Mouse (Mus musculus): Measurements from ENCODE around the gene Stard10. TPM values are rescaled to one million over a fixed set of nuclear protein-coding genes. Genes with fewer than 3 reads are reported as not detected.

Stard10 gene
- total RNA-seq, 1 experiment: 15.2 TPM

DNA sequence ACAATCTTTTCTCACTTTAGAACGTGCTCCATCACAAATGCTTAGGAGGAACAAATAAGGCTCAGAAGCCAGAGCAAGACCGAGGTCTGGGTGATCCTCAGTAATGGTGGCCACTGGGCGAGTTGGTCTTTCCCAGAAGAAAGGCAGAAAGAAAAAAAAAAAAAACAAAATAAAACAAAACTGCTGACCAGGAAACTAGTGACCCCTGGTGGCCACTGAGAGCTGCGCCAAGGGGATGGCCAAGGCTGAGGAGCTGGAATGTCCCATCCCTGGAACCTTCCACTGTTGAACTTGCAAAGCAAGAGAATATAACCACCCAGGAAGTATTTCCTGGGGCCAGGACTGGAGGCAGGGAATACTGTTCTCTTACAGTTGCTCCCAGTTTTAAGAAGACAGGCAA is 28.4 kb upstream of the Stard10 start:
- H3K4me1 ChIP-seq (ENCODE audit: control insufficient read depth in 2 of 2, insufficient read depth in 2 of 2, low read length in 2 of 2, poor library complexity in 1 of 2): no peaks in the 10 kb centered on the region
- DNase-seq (ENCODE audit: low read depth, low spot score): no peak
- H3K9ac ChIP-seq (ENCODE audit: insufficient read depth, low read depth, low read length, poor library complexity, severe bottlenecking): no peak overlapping the region
- peaks cover 2% of the 10 kb centered on the region for H3K36me3 ChIP-seq (ENCODE audit: control insufficient read depth, insufficient read depth, low read length, poor library complexity, severe bottlenecking)
- no peak overlapping the region for H3K27ac ChIP-seq (ENCODE audit: insufficient read depth, low read depth, low read length, poor library complexity, severe bottlenecking)
- TF ChIP-seq MAFK (IDR thresholded peaks at IDR 0.05; ENCODE audit: insufficient read depth, low read depth, low read length) (peak; percentile 67), ZNF384 (IDR thresholded peaks at IDR 0.05; ENCODE audit: low read depth, low read length) (peak; percentile 90), HCFC1 (IDR thresholded peaks at IDR 0.05; ENCODE audit: borderline replicate concordance, insufficient read depth, low read length) (no peak), CHD2 (IDR thresholded peaks at IDR 0.05; ENCODE audit: low read depth, low read length) (no peak), ZC3H11A (IDR thresholded peaks at IDR 0.05; ENCODE audit: borderline replicate concordance, low read depth, low read length) (peak; percentile 39; the same call in 1 of the 2 replicates)
- no peak overlapping the region for H3K4me3 ChIP-seq (ENCODE audit: insufficient read depth in 1 of 2, low read depth in 1 of 2, low read length in 2 of 2, poor library complexity in 1 of 2, severe bottlenecking in 1 of 2)
- in situ Hi-C loops (cut with MboI; ENCODE audit: low sequenced_read_pairs in 2 of 2, unreplicated experiment in 2 of 2): loop anchor here (10.0 to 25.0 kb wide), 2 partner anchors 224 to 226 kb away; no protein-coding TSS in a partner anchor
- no peaks in the 10 kb centered on the region for H3K9me3 ChIP-seq (ENCODE audit: control insufficient read depth, insufficient read depth, low read depth, low read length)

- no peak for DNase-seq (ENCODE audit: low read depth, low spot score)
- Histone ChIP-seq H3K4me3 (ENCODE audit: insufficient read depth in 1 of 2, low read depth in 1 of 2, low read length in 2 of 2, poor library complexity in 1 of 2, severe bottlenecking in 1 of 2) (no peak overlapping the region), H3K27ac (ENCODE audit: insufficient read depth, low read depth, low read length, poor library complexity, severe bottlenecking) (no peak overlapping the region), H3K4me1 (ENCODE audit: control insufficient read depth in 2 of 2, insufficient read depth in 2 of 2, low read length in 2 of 2, poor library complexity in 1 of 2) (0 out of 4 replicates have a peak, but pooled peaks cover 0 to 2% of the 10 kb centered on the region in 2 experiments), H3K9me3 (ENCODE audit: control insufficient read depth, insufficient read depth, low read depth, low read length) (no peaks in the 10 kb centered on the region), H3K36me3 (ENCODE audit: control insufficient read depth, insufficient read depth, low read length, poor library complexity, severe bottlenecking) (peaks cover 4% of the 10 kb centered on the region; the same call in 1 of the 2 replicates), H3K9ac (ENCODE audit: insufficient read depth, low read depth, low read length, poor library complexity, severe bottlenecking) (no peak overlapping the region)
- no peak for TF ChIP-seq HCFC1 (IDR thresholded peaks at IDR 0.05; ENCODE audit: borderline replicate concordance, insufficient read depth, low read length)
- TF ChIP-seq ZNF384 (IDR thresholded peaks at IDR 0.05; ENCODE audit: low read depth, low read length): no peak
- TF ChIP-seq CHD2 (IDR thresholded peaks at IDR 0.05; ENCODE audit: low read depth, low read length): no peak
- TF ChIP-seq MAFK (IDR thresholded peaks at IDR 0.05; ENCODE audit: insufficient read depth, low read depth, low read length): no peak
- TF ChIP-seq ZC3H11A (IDR thresholded peaks at IDR 0.05; ENCODE audit: borderline replicate concordance, low read depth, low read length): no peak
- in situ Hi-C loops (cut with MboI; ENCODE audit: low sequenced_read_pairs in 2 of 2, unreplicated experiment in 2 of 2): loop anchor here in 1 of 2 experiments (25.0 kb wide), 1 partner anchor 228 kb away; no protein-coding TSS in a partner anchor
Observed at GRCm38 (mm10) chr7:101290401-101290800, 26.5 kb upstream of the Stard10 start.

DNA sequence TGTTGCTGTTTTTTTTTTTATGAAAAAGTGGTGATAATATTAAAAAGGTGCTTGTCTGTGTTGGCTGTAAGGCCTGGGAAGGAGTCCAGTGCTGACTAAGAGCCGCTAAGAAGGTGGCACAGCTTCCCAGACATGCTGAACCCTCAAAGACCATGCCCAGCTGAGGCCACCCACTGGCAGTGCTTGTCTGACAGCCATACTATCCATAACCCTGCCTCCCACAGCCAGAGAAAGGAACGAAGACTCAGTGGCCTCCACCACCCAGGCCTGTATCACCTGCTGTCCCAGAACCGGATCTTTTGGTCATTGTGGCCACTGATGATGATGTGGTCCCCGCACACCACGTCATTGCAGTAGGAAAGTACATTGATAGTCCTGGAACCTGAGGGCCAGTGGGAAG is 25.7 kb upstream of the Stard10 start:
- no peak overlapping the region for H3K9ac ChIP-seq (ENCODE audit: insufficient read depth, low read depth, low read length, poor library complexity, severe bottlenecking)
- in situ Hi-C loops (cut with MboI; ENCODE audit: low sequenced_read_pairs in 2 of 2, unreplicated experiment in 2 of 2): loop anchor here in 1 of 2 experiments (25.0 kb wide), 1 partner anchor 229 kb away; no protein-coding TSS in a partner anchor
- TF ChIP-seq HCFC1 (IDR thresholded peaks at IDR 0.05; ENCODE audit: borderline replicate concordance, insufficient read depth, low read length) (no peak), ZNF384 (IDR thresholded peaks at IDR 0.05; ENCODE audit: low read depth, low read length) (no peak), MAFK (IDR thresholded peaks at IDR 0.05; ENCODE audit: insufficient read depth, low read depth, low read length) (no peak), CHD2 (IDR thresholded peaks at IDR 0.05; ENCODE audit: low read depth, low read length) (no peak), ZC3H11A (IDR thresholded peaks at IDR 0.05; ENCODE audit: borderline replicate concordance, low read depth, low read length) (no peak)
- H3K27ac ChIP-seq (ENCODE audit: insufficient read depth, low read depth, low read length, poor library complexity, severe bottlenecking): no peak overlapping the region
- DNase-seq (ENCODE audit: low read depth, low spot score): no peak
- peaks cover 4% of the 10 kb centered on the region; the same call in 1 of the 2 replicates for H3K36me3 ChIP-seq (ENCODE audit: control insufficient read depth, insufficient read depth, low read length, poor library complexity, severe bottlenecking)
- peaks cover 0 to 4% of the 10 kb centered on the region in 2 experiments; a peak in 1 of 4 replicates for H3K4me1 ChIP-seq (ENCODE audit: control insufficient read depth in 2 of 2, insufficient read depth in 2 of 2, low read length in 2 of 2, poor library complexity in 1 of 2)
- no peak overlapping the region for H3K4me3 ChIP-seq (ENCODE audit: insufficient read depth in 1 of 2, low read depth in 1 of 2, low read length in 2 of 2, poor library complexity in 1 of 2, severe bottlenecking in 1 of 2)
- no peaks in the 10 kb centered on the region for H3K9me3 ChIP-seq (ENCODE audit: control insufficient read depth, insufficient read depth, low read depth, low read length)

DNA sequence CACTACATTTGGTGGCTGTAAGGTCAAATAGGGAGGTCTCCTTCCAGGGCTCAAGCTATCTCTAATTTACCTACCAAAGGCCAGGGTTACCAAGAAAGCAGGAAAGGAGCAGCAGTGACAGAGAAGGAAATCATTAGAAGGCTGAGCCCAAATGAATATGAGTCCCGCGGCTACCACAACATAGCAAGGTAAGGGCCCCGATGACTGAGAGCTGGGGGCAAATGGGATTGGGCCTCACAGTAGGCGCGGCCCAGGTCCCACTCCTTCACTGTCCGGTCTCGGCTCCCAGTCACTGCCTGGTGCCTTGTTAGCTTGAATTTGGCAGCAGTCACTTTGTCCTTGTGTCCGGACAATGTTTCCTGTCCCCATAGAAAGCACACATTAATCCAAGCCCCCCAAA is 25.2 kb upstream of the Stard10 start:
- Histone ChIP-seq H3K4me1 (ENCODE audit: control insufficient read depth in 2 of 2, insufficient read depth in 2 of 2, low read length in 2 of 2, poor library complexity in 1 of 2) (peaks cover 0 to 4% of the 10 kb centered on the region in 2 experiments; a peak in 1 of 4 replicates), H3K4me3 (ENCODE audit: insufficient read depth in 1 of 2, low read depth in 1 of 2, low read length in 2 of 2, poor library complexity in 1 of 2, severe bottlenecking in 1 of 2) (no peak overlapping the region), H3K27ac (ENCODE audit: insufficient read depth, low read depth, low read length, poor library complexity, severe bottlenecking) (no peak overlapping the region), H3K9ac (ENCODE audit: insufficient read depth, low read depth, low read length, poor library complexity, severe bottlenecking) (no peak overlapping the region), H3K9me3 (ENCODE audit: control insufficient read depth, insufficient read depth, low read depth, low read length) (no peaks in the 10 kb centered on the region), H3K36me3 (ENCODE audit: control insufficient read depth, insufficient read depth, low read length, poor library complexity, severe bottlenecking) (peaks cover 4% of the 10 kb centered on the region; the same call in 1 of the 2 replicates)
- no peak for TF ChIP-seq HCFC1 (IDR thresholded peaks at IDR 0.05; ENCODE audit: borderline replicate concordance, insufficient read depth, low read length)
- no peak for TF ChIP-seq ZC3H11A (IDR thresholded peaks at IDR 0.05; ENCODE audit: borderline replicate concordance, low read depth, low read length)
- DNase-seq (ENCODE audit: low read depth, low spot score): no peak
- in situ Hi-C loops (cut with MboI; ENCODE audit: low sequenced_read_pairs in 2 of 2, unreplicated experiment in 2 of 2): loop anchor here in 1 of 2 experiments (25.0 kb wide), 1 partner anchor 229 kb away; no protein-coding TSS in a partner anchor
